Mouse (Mus musculus): ENCODE measurements around the gene Aurka. TPM values are rescaled to one million over a fixed set of nuclear protein-coding genes. Genes with fewer than 3 reads are reported as not detected.
A peak's percentile ranks its signal among the peaks of the same experiment; 100 is the strongest.

The Aurka gene
- polyA plus RNA-seq, 1 experiment from 2014 or later, result 114 TPM

GRCm38 (mm10) chr2:172404239-172404638 lies 33.9 kb upstream of the Aurka start:
- 63% methylated on average over 7 of the region's 7 CpGs for WGBS
- no peaks in the 10 kb centered on the region for H3K9me3 ChIP-seq
- H3K27ac ChIP-seq, result no peak overlapping the region
- H3K27me3 ChIP-seq, result no peaks in the 10 kb centered on the region
- no peak overlapping the region for H3K9ac ChIP-seq
- H3K4me2 ChIP-seq (replicated peaks), result no peak overlapping the region
- no peaks in the 10 kb centered on the region for H3K36me3 ChIP-seq
- no peaks in the 10 kb centered on the region for H3K4me1 ChIP-seq
- ATAC-seq (ENCODE audit: low FRiP score, low read depth), result no peak
- H3K4me3 ChIP-seq, result no peak overlapping the region

- Histone ChIP-seq H3K9ac (no peak overlapping the region), H3K4me1 (no peaks in the 10 kb centered on the region), H3K36me3 (no peaks in the 10 kb centered on the region), H3K27me3 (no peaks in the 10 kb centered on the region), H3K27ac (no peak overlapping the region), H3K4me3 (no peak overlapping the region), H3K4me2 (replicated peaks) (no peak overlapping the region), H3K9me3 (no peaks in the 10 kb centered on the region)
- ATAC-seq (ENCODE audit: low FRiP score, low read depth), result no peak
- 67% methylated on average over 13 of the region's 13 CpGs for WGBS
These were observed 30.9 kb upstream of the Aurka start for GRCm38 (mm10) chr2:172401116-172401825.

GRCm38 (mm10) chr2:172399901-172400300 lies 29.6 kb upstream of the Aurka start:
- ATAC-seq (ENCODE audit: low FRiP score, low read depth), result no peak; the same call in 1 of the 2 replicates
- Histone ChIP-seq H3K4me3 (no peak overlapping the region), H3K36me3 (no peaks in the 10 kb centered on the region), H3K27ac (no peak overlapping the region), H3K9ac (no peak overlapping the region), H3K27me3 (no peaks in the 10 kb centered on the region), H3K4me1 (no peaks in the 10 kb centered on the region; the same call in 1 of the 2 replicates), H3K9me3 (no peaks in the 10 kb centered on the region), H3K4me2 (replicated peaks) (no peak overlapping the region)
- 56% methylated on average over 9 of the region's 9 CpGs for WGBS

- H3K9me3 ChIP-seq, result no peaks in the 10 kb centered on the region
These were observed 25.6 kb upstream of the Aurka start for GRCm38 (mm10) chr2:172395961-172396360.

GRCm38 (mm10) chr2:172394671-172395070 lies 24.3 kb upstream of the Aurka start:
- ATAC-seq (ENCODE audit: low FRiP score, low read depth), result no peak
- no peak overlapping the region for H3K9ac ChIP-seq
- no peaks in the 10 kb centered on the region for H3K9me3 ChIP-seq
- H3K27me3 ChIP-seq, result peaks cover 5% of the 10 kb centered on the region; the same call in 1 of the 2 replicates
- no peak overlapping the region for H3K4me2 ChIP-seq (replicated peaks)
- WGBS, result 70% methylated on average over 4 of the region's 4 CpGs
- no peak overlapping the region for H3K27ac ChIP-seq
- no peaks in the 10 kb centered on the region; the same call in 1 of the 2 replicates for H3K4me1 ChIP-seq
- no peaks in the 10 kb centered on the region for H3K36me3 ChIP-seq
- no peak overlapping the region for H3K4me3 ChIP-seq

More at GRCm38 (mm10) chr2:172395961-172396360, 25.6 kb upstream of the Aurka start:
- H3K4me3 ChIP-seq, result no peak overlapping the region
- H3K27me3 ChIP-seq, result peaks cover 5% of the 10 kb centered on the region; the same call in 1 of the 2 replicates
- no peak overlapping the region for H3K9ac ChIP-seq
- no peaks in the 10 kb centered on the region; the same call in 1 of the 2 replicates for H3K4me1 ChIP-seq
- no peak overlapping the region for H3K27ac ChIP-seq
- no peak overlapping the region for H3K4me2 ChIP-seq (replicated peaks)
- ATAC-seq (ENCODE audit: low FRiP score, low read depth), result no peak
- H3K36me3 ChIP-seq, result no peaks in the 10 kb centered on the region
- WGBS, result 44% methylated on average over 9 of the region's 9 CpGs

GRCm38 (mm10) chr2:172394052-172394392 lies 23.7 kb upstream of the Aurka start:
- Histone ChIP-seq H3K4me2 (replicated peaks) (no peak overlapping the region), H3K27ac (no peak overlapping the region), H3K4me3 (no peak overlapping the region), H3K9me3 (no peaks in the 10 kb centered on the region), H3K36me3 (no peaks in the 10 kb centered on the region), H3K27me3 (peaks cover 5% of the 10 kb centered on the region; the same call in 1 of the 2 replicates), H3K9ac (no peak overlapping the region), H3K4me1 (no peaks in the 10 kb centered on the region; the same call in 1 of the 2 replicates)
- ATAC-seq (ENCODE audit: low FRiP score, low read depth), result no peak
- WGBS, result 68% methylated on average over 2 of the region's 2 CpGs

- H3K9me3 ChIP-seq, result no peaks in the 10 kb centered on the region
- no peak within 1 kb of the TSS for H3K27ac ChIP-seq
- no peak for ATAC-seq (ENCODE audit: low FRiP score, low read depth)
- H3K4me2 ChIP-seq (replicated peaks), result 0 out of 2 replicates have a peak within 1 kb of the TSS, but pooled peaks have one; percentile 3
- no peak within 1 kb of the TSS for H3K4me3 ChIP-seq
- H3K27me3 ChIP-seq, result peaks cover 5% of the 10 kb centered on the region; the same call in 1 of the 2 replicates
- H3K36me3 ChIP-seq, result no peaks in the 10 kb centered on the region
- no peaks in the 10 kb centered on the region; the same call in 1 of the 2 replicates for H3K4me1 ChIP-seq
- H3K9ac ChIP-seq, result no peak within 1 kb of the TSS
- 32% methylated on average over 13 of the region's 13 CpGs for WGBS
These were observed 23.2 kb upstream of the Aurka start, which contains the start of gene Cass4 for GRCm38 (mm10) chr2:172393391-172394051. Gene Cass4 (plus strand): TSS chr2:172393794.

GRCm38 (mm10) chr2:172392041-172392521 lies 21.7 kb upstream of the Aurka start:
- Histone ChIP-seq H3K4me1 (no peaks in the 10 kb centered on the region; the same call in 1 of the 2 replicates), H3K4me2 (replicated peaks) (no peak overlapping the region), H3K4me3 (no peak overlapping the region), H3K36me3 (no peaks in the 10 kb centered on the region), H3K27ac (no peak overlapping the region), H3K27me3 (peaks cover 5% of the 10 kb centered on the region; the same call in 1 of the 2 replicates), H3K9me3 (no peaks in the 10 kb centered on the region), H3K9ac (no peak overlapping the region)
- ATAC-seq (ENCODE audit: low FRiP score, low read depth), result no peak
- WGBS, result 71% methylated on average over 10 of the region's 10 CpGs

GRCm38 (mm10) chr2:172390341-172390740 lies 20.0 kb upstream of the Aurka start:
- 17% methylated on average over 6 of the region's 6 CpGs for WGBS
- no peaks in the 10 kb centered on the region for H3K36me3 ChIP-seq
- no peak overlapping the region for H3K27ac ChIP-seq
- peaks cover 5% of the 10 kb centered on the region; the same call in 1 of the 2 replicates for H3K27me3 ChIP-seq
- ATAC-seq (ENCODE audit: low FRiP score, low read depth), result no peak
- no peak overlapping the region for H3K9ac ChIP-seq
- no peak overlapping the region for H3K4me3 ChIP-seq
- H3K4me1 ChIP-seq, result no peaks in the 10 kb centered on the region
- H3K9me3 ChIP-seq, result no peaks in the 10 kb centered on the region
- H3K4me2 ChIP-seq (replicated peaks), result no peak overlapping the region

GRCm38 (mm10) chr2:172384715-172385114 lies 14.4 kb upstream of the Aurka start:
- H3K27ac ChIP-seq, result no peak overlapping the region
- H3K27me3 ChIP-seq, result no peaks in the 10 kb centered on the region
- no peak overlapping the region for H3K9ac ChIP-seq
- H3K9me3 ChIP-seq, result no peaks in the 10 kb centered on the region
- H3K4me2 ChIP-seq (replicated peaks), result no peak overlapping the region
- no peaks in the 10 kb centered on the region for H3K4me1 ChIP-seq
- no peak overlapping the region for H3K4me3 ChIP-seq
- peaks cover 39% of the 10 kb centered on the region for H3K36me3 ChIP-seq
- 90% methylated on average over 3 of the region's 3 CpGs for WGBS
- no peak for ATAC-seq (ENCODE audit: low FRiP score, low read depth)

- WGBS, result 88% methylated on average over 12 of the region's 12 CpGs
- ATAC-seq (ENCODE audit: low FRiP score, low read depth), result no peak
- H3K4me2 ChIP-seq (replicated peaks), result no peak overlapping the region
- peaks cover 68% of the 10 kb centered on the region for H3K36me3 ChIP-seq
- H3K27ac ChIP-seq, result no peak overlapping the region
- no peaks in the 10 kb centered on the region for H3K4me1 ChIP-seq
- H3K9me3 ChIP-seq, result no peaks in the 10 kb centered on the region
- no peak overlapping the region for H3K9ac ChIP-seq
- H3K27me3 ChIP-seq, result no peaks in the 10 kb centered on the region
- H3K4me3 ChIP-seq, result no peak overlapping the region
These were observed 11.6 kb upstream of the Aurka start for GRCm38 (mm10) chr2:172381898-172382297.

GRCm38 (mm10) chr2:172381341-172381740 lies 11.0 kb upstream of the Aurka start:
- no peaks in the 10 kb centered on the region for H3K9me3 ChIP-seq
- no peak overlapping the region for H3K27ac ChIP-seq
- no peak overlapping the region for H3K4me2 ChIP-seq (replicated peaks)
- no peak overlapping the region for H3K4me3 ChIP-seq
- no peaks in the 10 kb centered on the region for H3K27me3 ChIP-seq
- H3K9ac ChIP-seq, result no peak overlapping the region
- ATAC-seq (ENCODE audit: low FRiP score, low read depth), result no peak
- peaks cover 73% of the 10 kb centered on the region for H3K36me3 ChIP-seq
- WGBS, result 91% methylated on average over 11 of the region's 11 CpGs
- no peaks in the 10 kb centered on the region for H3K4me1 ChIP-seq
